Mouse (Mus musculus): ENCODE data around the gene Gm20721. TPM values are rescaled to one million over a fixed set of nuclear protein-coding genes. Genes with fewer than 3 reads are reported as not detected.
"Not testable (repeated sequence)": the region's sequence is repeated elsewhere in the genome, so short reads cannot be mapped to it uniquely, and the experiment has no call there.

Gm20721 gene
- total RNA-seq (2021), result 1 to 10 TPM; 2.4 to 3.0 TPM
- long read RNA-seq, experiment 1, partial matches to known transcripts, result 0 of 1 reads
- long read RNA-seq, experiment 1, other reads (novel, unspliced or antisense), result 1 of 1 reads
- long read RNA-seq, experiment 2, partial matches to known transcripts, result 0 of 1 reads
- long read RNA-seq, experiment 2, other reads (novel, unspliced or antisense), result 1 of 1 reads

- DNase-seq, result no peak
- intact Hi-C loops (cut with DNase I), result no loop called here
These were observed at the start of gene Gm20721 for GRCm38 (mm10) chr2:174346612-174346998. Gm20721 (minus strand) TSS chr2:174346712.

DNA sequence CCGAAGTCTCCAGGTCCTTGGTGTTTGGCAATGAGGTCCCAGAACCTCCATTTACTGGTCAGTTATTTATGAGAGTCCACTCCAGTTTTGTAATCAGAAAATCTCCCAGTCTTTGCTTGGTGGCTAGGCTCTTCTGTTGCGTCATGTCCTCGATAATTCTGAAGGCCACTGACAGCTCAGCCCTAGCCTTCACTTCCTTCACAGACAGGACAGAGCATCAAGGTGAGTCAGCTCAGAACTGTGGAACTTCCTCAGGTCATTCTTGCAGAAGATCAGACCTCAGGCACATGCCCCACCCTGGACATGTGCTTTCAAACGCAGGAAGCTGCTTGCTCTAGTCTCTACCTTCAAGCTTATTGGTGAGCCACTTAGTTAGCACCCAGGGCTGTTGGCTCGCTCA lies 46.9 kb upstream of the Gm20721 start:
- no peak for DNase-seq
- intact Hi-C loops (cut with DNase I), result no loop called here

DNA sequence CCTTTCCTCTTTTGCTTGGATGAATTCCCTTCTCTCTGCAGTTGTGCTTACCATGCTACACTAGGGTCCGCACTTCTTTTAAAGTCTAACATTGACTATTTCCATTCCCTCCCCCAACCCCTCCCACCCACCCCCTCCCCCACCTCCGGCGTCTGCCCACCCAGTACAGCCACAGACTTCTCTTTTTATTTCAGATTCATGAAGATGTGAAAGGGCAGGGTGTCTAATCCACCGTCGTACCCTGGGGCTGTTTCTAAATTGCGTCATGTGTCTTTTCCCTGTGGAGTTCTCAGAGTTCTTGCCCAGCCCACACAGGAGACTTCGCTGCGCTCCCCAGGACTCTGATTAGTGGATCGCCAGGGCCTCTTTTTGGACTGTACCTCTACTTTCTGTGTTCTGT lies 46.0 kb upstream of the Gm20721 start:
- intact Hi-C loops (cut with DNase I), result no loop called here
- no peak for DNase-seq

GRCm38 (mm10) chr2:174391936-174392335 lies 45.4 kb upstream of the Gm20721 start:
- intact Hi-C loops (cut with DNase I), result no loop called here
- DNase-seq, result no peak

- no peak for DNase-seq
- intact Hi-C loops (cut with DNase I), result no loop called here
These were observed 34.5 kb upstream of the Gm20721 start for GRCm38 (mm10) chr2:174381021-174381420.

DNA sequence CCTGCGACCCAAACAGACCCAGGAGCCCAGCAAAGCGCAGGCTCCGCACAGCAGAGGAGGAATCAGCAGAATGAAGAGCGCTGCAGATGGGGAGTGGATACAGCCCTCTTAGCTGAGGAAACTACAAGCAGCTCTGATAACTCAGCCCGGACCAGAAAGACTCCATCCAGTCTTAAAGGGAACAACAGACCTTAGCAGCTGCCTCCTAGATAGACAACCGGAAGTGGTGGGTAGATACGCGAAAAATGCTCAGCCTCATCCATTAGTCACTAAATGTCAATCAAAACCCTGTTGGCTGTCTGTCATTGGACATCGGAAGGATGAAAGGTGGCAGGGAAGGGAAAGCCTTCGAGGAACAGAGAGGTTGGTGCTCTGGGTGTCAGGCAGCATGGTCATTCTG lies 20.1 kb upstream of the Gm20721 start:
- no peak for DNase-seq
- intact Hi-C loops (cut with DNase I), result no loop called here

- DNase-seq, result no peak
- intact Hi-C loops (cut with DNase I), result no loop called here
These were observed 13.1 kb upstream of the Gm20721 start for GRCm38 (mm10) chr2:174359656-174360055.

GRCm38 (mm10) chr2:174358516-174358915 lies 12.0 kb upstream of the Gm20721 start:
- no peak for DNase-seq
- intact Hi-C loops (cut with DNase I), result no loop called here

DNA sequence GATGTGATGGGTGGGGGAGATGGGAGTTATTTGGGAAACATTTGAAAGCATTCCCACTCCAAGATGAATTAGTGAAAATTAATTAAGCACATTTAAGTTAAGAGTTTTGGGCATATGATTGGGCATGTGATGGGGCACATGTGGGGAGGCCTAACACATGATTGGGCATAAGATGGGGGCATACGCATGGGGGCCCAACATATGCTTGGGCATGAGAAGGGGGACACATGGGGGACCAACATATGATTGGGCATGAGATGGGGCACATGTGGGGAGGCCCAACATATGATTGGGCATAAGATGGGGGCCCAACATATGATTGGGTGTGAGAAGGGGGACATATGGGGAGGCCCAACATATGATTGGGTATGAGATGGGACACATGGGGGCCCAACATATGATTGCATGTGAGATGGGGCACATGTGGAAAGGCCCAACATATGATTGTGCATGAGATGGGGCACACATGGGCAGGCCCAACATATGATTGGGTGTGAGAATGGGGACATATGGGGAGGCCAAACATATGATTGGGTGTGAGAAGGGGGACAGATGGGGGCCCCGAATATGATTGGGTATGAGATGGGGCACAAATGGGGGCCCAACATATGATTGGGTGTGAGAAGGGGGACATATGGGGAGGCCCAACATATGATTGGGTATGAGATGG lies 622 bp upstream of the Gm20721 start:
- intact Hi-C loops (cut with DNase I), result not testable (repeated sequence)

DNA sequence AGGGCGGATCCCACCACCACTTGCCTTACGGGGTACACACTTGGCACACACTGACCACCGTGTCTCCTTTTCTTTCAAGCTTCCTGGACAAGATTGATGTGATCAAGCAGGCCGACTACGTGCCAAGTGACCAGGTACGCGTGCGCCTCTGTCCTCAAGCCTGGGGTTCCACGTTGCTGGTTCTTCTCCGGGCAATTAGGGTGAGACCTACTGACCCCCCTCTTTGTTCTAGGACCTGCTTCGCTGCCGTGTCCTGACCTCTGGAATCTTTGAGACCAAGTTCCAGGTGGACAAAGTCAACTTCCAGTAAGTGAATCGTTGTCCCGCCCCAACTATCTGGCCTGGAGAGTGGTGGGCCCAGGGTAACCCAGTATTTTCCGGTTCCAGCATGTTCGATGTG lies 1.5 kb downstream of the Gm20721 start:
- no peak for DNase-seq
- intact Hi-C loops (cut with DNase I), result no loop called here

More for the DNA sequence above, 622 bp upstream of the Gm20721 start:
- DNase-seq, result not testable (repeated sequence)

- intact Hi-C loops (cut with DNase I), result no loop called here
- peak; percentile 72 to 82 for DNase-seq
These were observed 2.4 kb downstream of the Gm20721 start for GRCm38 (mm10) chr2:174344003-174344655.

DNA sequence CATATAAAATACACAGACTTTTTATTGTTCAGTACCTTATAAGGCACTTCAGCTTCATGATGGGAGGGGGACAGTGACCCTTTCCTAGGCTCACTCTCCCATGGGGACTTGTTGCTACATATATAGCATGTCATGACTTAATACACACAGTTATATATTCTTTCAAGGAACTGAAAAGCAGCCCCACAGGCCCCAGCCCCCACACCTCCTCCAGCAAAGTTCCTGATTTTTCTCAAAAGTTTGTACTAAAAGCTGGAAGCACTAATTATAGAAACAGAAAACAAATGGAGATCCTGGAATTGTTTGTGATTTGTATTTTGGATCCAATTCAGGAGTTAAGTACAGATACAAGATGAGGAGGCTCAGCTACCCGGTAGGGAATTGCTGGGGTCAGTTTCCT lies 2.9 kb downstream of the Gm20721 start:
- no peak for DNase-seq
- intact Hi-C loops (cut with DNase I), result no loop called here

DNA sequence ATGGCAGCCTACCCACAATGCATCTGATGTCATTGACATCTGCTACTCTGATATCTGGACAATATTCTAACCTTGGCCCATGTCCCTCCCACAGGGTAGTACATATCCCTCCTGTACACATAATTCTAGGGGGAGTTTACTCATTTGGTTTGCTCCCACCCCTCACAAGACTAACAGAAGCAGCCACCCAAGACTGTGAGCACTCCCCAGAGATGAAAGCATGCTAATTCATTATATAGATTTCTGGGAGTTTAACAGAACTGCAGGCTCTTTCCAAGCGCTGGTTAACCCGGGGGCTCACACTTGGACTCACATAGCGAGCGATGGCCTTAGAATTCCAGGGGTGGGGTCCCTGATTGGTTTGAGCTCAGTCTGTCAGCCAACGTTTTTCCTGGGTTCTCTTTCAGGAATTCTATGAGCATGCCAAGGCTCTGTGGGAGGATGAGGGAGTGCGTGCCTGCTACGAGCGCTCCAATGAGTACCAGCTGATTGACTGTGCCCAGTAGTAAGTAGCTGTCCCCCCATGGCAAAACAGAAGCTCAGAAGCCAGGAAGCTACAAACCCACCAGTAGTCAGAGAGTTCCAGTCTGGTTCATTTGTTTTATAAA lies 3.6 kb downstream of the Gm20721 start:
- no peak for DNase-seq
- intact Hi-C loops (cut with DNase I), result no loop called here

DNA sequence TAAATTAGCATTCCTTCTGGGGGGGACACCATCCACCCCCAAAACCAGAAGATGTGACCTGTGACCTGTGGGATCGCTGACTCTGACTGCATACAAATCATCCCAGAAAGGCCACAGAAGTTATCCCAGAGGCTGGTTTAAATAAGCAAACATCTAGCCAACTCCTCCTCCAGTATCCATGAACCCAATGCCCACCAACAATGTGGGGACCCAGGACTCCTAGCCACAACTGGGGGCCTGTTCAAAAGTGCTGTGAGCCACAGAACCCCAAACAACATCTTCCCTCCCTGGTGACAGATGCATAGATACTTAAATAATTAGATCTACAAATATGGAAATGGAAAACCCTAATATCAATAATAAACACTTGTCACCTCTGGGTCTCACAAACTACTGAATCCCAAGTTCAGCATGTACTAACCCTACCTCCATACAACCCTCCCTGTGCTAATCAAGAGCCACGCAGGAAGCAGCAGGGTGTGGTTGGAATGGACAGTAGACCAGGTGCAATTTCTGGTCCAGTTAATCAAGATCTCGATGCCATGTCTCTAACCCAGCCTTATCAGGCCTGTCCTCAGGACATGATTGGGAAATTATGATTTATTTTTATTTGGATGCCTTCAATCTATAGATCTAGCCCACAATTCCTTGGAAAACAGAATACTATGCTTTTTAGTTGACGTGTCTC lies 5.5 kb downstream of the Gm20721 start:
- DNase-seq, result no peak
- intact Hi-C loops (cut with DNase I), result no loop called here

- DNase-seq, result no peak
- intact Hi-C loops (cut with DNase I), result no loop called here
These were observed 6.2 kb downstream of the Gm20721 start for GRCm38 (mm10) chr2:174340229-174340892.

GRCm38 (mm10) chr2:174339701-174340100 lies 6.8 kb downstream of the Gm20721 start:
- intact Hi-C loops (cut with DNase I), result loop anchor here (2.0 kb wide), 1 partner anchor 75 kb away; the partner anchor contains the start of gene Nelfcd
- no peak for DNase-seq

DNA sequence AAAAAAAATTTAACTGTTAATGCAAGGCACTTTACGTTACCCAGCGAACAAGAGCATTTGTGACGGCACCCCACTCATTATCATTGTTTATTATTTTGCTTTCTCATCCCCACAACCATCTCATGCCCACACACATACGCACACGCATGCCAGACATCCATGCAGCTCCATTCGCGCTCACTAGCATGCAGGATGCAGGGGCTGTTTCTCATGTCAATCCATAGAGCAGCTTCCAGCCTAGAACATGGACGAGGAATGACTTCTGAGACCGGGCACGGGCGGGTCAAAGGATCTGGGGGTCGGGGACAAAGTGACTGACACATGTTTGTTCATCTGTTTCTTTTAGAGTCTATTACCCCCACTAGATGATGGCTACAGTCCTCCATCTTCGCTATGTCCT lies 9.2 kb downstream of the Gm20721 start:
- intact Hi-C loops (cut with DNase I), result no loop called here
- DNase-seq, result no peak

- DNase-seq, result peak; percentile 29 to 44
- intact Hi-C loops (cut with DNase I), result loop anchor here (5.0 kb wide), 1 partner anchor 138 kb away; the partner anchor contains the start of gene Prelid3b
These were observed 12.1 kb downstream of the Gm20721 start for GRCm38 (mm10) chr2:174334415-174334814.

DNA sequence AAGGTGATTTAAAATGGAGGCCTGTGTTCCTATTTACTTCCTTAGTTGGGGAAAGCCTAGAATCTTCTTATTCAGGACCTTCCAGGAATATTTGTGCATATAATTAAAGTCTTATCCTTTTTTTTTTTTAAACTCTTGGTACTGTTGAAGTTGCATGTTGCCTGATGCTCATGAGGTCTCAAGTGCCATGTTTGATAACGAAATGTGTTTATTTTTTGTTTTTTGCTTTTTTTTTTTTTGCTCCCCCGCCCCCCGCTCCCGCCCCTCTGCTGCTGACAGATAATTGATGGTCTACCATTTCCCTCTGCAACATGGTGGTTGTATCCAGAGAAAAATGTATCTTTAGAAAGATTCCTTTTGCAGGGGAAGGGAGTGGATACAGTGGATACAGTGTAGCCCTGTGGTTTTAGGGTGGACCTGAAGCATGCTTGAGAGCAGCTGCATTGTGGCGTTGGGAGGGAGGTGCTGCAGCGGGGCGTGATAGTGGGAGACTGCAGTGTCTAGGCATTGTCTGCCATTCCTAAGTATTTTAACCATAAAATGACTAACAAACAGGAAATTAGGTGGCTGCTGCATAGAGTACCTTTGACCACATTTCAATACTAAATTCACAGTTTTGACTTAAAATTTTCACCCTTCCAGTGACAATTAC lies 13.1 kb downstream of the Gm20721 start:
- intact Hi-C loops (cut with DNase I), result loop anchor here (5.0 kb wide), 1 partner anchor 139 kb away; the partner anchor contains the start of gene Prelid3b
- no peak for DNase-seq
